Mouse (Mus musculus): ENCODE data around the gene Popdc3. TPM values are rescaled to one million over a fixed set of nuclear protein-coding genes. Genes with fewer than 3 reads are reported as not detected.

Gene Popdc3
- total and polyA plus RNA-seq, 3 experiments: not detected

GRCm38 (mm10) chr10:45173927-45174326 is 4.0 kb upstream of the Popdc3 start:
- no peaks in the 10 kb centered on the region for H3K4me1 ChIP-seq (ENCODE audit: control insufficient read depth in 1 of 2, insufficient read depth in 2 of 2, low read length in 2 of 2)
- peaks cover 0 to 1% of the 10 kb centered on the region in 2 experiments; a peak in 3 of 4 replicates for H3K27me3 ChIP-seq (ENCODE audit: control insufficient read depth in 1 of 2, insufficient read depth in 2 of 2, low read length in 2 of 2)
- TF ChIP-seq USF2 (IDR thresholded peaks at IDR 0.05; ENCODE audit: borderline replicate concordance in 1 of 2, insufficient read depth in 1 of 2, low read depth in 1 of 2, low read length in 2 of 2) (no peak), CHD1 (IDR thresholded peaks at IDR 0.05; ENCODE audit: low read depth, low read length) (no peak), GATA1 (IDR thresholded peaks at IDR 0.05; ENCODE audit: low read depth, low read length) (no peak), HCFC1 (IDR thresholded peaks at IDR 0.05; ENCODE audit: low read depth, low read length) (no peak), MEF2A (IDR thresholded peaks at IDR 0.05; ENCODE audit: extremely low read depth, insufficient replicate concordance, low read depth, low read length, poor library complexity, severe bottlenecking) (no peak), ETS1 (IDR thresholded peaks at IDR 0.05; ENCODE audit: low read depth, low read length) (no peak), MAFK (IDR thresholded peaks at IDR 0.05; ENCODE audit: borderline replicate concordance, low read depth, low read length) (no peak), SMC3 (IDR thresholded peaks at IDR 0.05; ENCODE audit: low read depth, low read length) (no peak), RAD21 (IDR thresholded peaks at IDR 0.05; ENCODE audit: low read depth, low read length) (no peak), GABPA (IDR thresholded peaks at IDR 0.05; ENCODE audit: low read depth, low read length) (no peak), ZNF384 (IDR thresholded peaks at IDR 0.05; ENCODE audit: low read depth, low read length) (no peak), SIN3A (IDR thresholded peaks at IDR 0.05; ENCODE audit: low read length) (no peak), JUND (IDR thresholded peaks at IDR 0.05; ENCODE audit: low read depth, low read length) (no peak), CHD2 (IDR thresholded peaks at IDR 0.05; ENCODE audit: low read length) (no peak), POLR2AphosphoS2 (IDR thresholded peaks at IDR 0.05; ENCODE audit: low read length) (no peak), NELFE (IDR thresholded peaks at IDR 0.05; ENCODE audit: low read depth, low read length) (no peak)
- H3K79me2 ChIP-seq (ENCODE audit: control insufficient read depth, insufficient read depth, low read length, poor library complexity): no peaks in the 10 kb centered on the region
- no peaks in the 10 kb centered on the region for H3K9me3 ChIP-seq (replicated peaks; ENCODE audit: insufficient read depth, low read length)
- H3K27ac ChIP-seq (ENCODE audit: control insufficient read depth, low read depth, low read length): no peak overlapping the region
- H3K36me3 ChIP-seq (ENCODE audit: control insufficient read depth in 1 of 2, insufficient read depth in 2 of 2, low read length in 2 of 2): no peaks in the 10 kb centered on the region
- no peak for DNase-seq (ENCODE audit: low read depth, low spot score)
- no peak overlapping the region for H3K9ac ChIP-seq (ENCODE audit: control insufficient read depth, low read depth, low read length, poor library complexity, severe bottlenecking)
- H3K4me3 ChIP-seq (ENCODE audit: control insufficient read depth in 1 of 2, insufficient read depth in 1 of 2, low read depth in 2 of 2, low read length in 2 of 2): no peak overlapping the region

- H3K27ac ChIP-seq (ENCODE audit: control insufficient read depth, low read depth, low read length): no peak overlapping the region
- no peak for DNase-seq (ENCODE audit: low read depth, low spot score)
- no peak for TF ChIP-seq MAX (IDR thresholded peaks at IDR 0.05; ENCODE audit: low read length)
- no peak for TF ChIP-seq ZNF384 (IDR thresholded peaks at IDR 0.05; ENCODE audit: low read depth, low read length)
- TF ChIP-seq POLR2AphosphoS2 (IDR thresholded peaks at IDR 0.05; ENCODE audit: low read length): no peak
- TF ChIP-seq MAZ (IDR thresholded peaks at IDR 0.05; ENCODE audit: low read depth, low read length): no peak
- TF ChIP-seq MYB (IDR thresholded peaks at IDR 0.05; ENCODE audit: low read depth, low read length): no peak
- no peak for TF ChIP-seq TAL1 (IDR thresholded peaks at IDR 0.05; ENCODE audit: low read length)
- no peak for TF ChIP-seq USF2 (IDR thresholded peaks at IDR 0.05; ENCODE audit: borderline replicate concordance in 1 of 2, insufficient read depth in 1 of 2, low read depth in 1 of 2, low read length in 2 of 2)
- H3K36me3 ChIP-seq (ENCODE audit: control insufficient read depth in 1 of 2, insufficient read depth in 2 of 2, low read length in 2 of 2): no peaks in the 10 kb centered on the region
- H3K79me2 ChIP-seq (ENCODE audit: control insufficient read depth, insufficient read depth, low read length, poor library complexity): no peaks in the 10 kb centered on the region
- no peaks in the 10 kb centered on the region for H3K9me3 ChIP-seq (replicated peaks; ENCODE audit: insufficient read depth, low read length)
- no peak overlapping the region for H3K4me3 ChIP-seq (ENCODE audit: control insufficient read depth in 1 of 2, insufficient read depth in 1 of 2, low read depth in 2 of 2, low read length in 2 of 2)
- H3K4me1 ChIP-seq (ENCODE audit: control insufficient read depth in 1 of 2, insufficient read depth in 2 of 2, low read length in 2 of 2): no peaks in the 10 kb centered on the region
- H3K27me3 ChIP-seq (ENCODE audit: control insufficient read depth in 1 of 2, insufficient read depth in 2 of 2, low read length in 2 of 2): peaks cover 0 to 1% of the 10 kb centered on the region in 2 experiments; a peak in 3 of 4 replicates
- no peak overlapping the region for H3K9ac ChIP-seq (ENCODE audit: control insufficient read depth, low read depth, low read length, poor library complexity, severe bottlenecking)
Observed at GRCm38 (mm10) chr10:45174345-45174744, 3.6 kb upstream of the Popdc3 start.

All from MEL (cell line).